Mouse (Mus musculus): ENCODE results near the gene Slc39a3.

DNA sequence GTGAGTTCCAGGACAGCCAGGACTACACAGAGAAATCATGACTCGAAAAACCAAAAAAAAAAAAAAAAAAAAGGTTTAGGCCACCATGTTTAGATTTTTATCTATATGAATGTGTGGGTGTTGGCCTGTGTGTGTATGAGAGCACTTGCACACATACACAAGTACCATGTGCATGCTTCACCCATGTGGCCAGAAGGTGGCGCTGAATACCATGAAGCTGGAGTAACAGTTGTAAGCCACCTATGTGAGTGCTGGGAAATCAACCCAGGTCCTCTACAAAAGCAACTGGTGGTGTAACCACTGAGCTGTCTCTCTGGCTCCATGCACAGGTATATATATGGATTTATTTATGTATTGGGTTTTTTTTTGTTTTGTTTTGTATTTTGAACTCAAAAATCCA, 49.8 kb upstream of the Slc39a3 start:
- no peak for TF ChIP-seq POLR2A (IDR thresholded peaks at IDR 0.05; ENCODE audit: insufficient read depth, low read depth, low read length)
- TF ChIP-seq EP300 (IDR thresholded peaks at IDR 0.05; ENCODE audit: insufficient read depth, low read depth, low read length): no peak
- TF ChIP-seq CTCF (IDR thresholded peaks at IDR 0.05): peak; percentile 60
